Mouse (Mus musculus): ENCODE measurements around the gene Olfr514.

The Olfr514 gene

DNA sequence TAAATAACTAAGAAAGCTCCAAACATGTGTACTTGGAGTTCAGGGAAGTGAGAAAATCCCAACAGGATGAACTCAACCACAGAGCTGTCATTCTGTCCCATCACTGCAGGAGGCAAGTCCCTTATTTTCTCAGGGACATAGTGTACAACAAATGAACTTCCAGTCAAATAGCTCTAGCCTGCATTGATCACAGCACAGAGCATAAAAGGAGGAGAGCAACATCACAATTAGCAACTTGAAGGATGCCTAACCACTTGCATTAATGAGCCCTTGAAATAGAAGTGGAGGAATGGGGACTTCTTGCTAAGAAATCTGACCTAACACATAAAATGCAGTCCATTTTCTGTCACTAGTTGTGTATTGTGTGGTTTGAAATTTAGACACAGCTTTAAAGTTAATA lies at the start of gene Olfr514:
Gene Olfr514, minus strand, starts transcription at position 101 of the 400 bp plus-strand sequence.
- no peak for DNase-seq (ENCODE audit: low spot score in 2 of 2)

DNA sequence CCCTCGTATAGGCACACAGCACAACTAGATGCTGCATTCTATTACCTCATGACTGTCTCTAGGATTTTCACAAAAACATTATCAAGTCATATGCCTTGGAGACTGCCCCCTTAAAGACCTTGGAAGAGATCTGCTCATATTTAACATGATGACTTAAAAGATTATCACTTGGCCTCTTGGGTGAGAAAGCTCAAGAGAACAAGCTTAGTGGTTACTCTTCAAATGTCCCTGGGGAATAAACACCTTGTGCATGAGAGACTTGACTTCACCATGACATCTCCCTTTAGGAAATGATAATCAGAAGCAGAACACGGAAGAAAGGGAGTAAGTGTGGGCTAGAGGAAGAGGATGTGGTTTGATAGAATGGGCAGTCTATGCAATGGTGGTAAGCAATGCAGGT lies 46.5 kb upstream of the Olfr514 start, which contains the start of gene Olfr517:
Gene Olfr517, minus strand, starts transcription at position 101 of the 400 bp plus-strand sequence.
- DNase-seq (ENCODE audit: low spot score in 2 of 2), result no peak

DNA sequence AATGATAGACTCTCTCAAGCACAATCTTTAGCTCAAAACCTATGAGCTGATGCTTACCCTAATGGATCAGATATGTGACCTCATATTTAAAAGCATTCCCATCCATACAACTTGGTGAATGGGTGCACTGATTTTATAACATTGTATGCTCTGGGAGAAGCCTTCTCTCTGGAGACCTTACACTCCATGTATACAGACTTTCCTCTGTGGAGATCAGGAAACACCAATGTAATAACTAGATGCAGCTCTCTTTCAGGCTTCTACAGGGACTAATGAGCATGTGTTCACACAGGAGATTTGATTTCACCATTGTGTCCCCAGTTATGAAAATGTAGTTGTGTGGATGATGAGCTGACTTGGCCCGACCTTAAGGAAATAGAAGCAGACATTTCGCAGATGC lies 24.6 kb upstream of the Olfr514 start, which contains the start of gene Olfr516:
Gene Olfr516, minus strand, starts transcription at position 101 of the 400 bp plus-strand sequence.
- no peak for DNase-seq (ENCODE audit: low spot score in 2 of 2)

DNA sequence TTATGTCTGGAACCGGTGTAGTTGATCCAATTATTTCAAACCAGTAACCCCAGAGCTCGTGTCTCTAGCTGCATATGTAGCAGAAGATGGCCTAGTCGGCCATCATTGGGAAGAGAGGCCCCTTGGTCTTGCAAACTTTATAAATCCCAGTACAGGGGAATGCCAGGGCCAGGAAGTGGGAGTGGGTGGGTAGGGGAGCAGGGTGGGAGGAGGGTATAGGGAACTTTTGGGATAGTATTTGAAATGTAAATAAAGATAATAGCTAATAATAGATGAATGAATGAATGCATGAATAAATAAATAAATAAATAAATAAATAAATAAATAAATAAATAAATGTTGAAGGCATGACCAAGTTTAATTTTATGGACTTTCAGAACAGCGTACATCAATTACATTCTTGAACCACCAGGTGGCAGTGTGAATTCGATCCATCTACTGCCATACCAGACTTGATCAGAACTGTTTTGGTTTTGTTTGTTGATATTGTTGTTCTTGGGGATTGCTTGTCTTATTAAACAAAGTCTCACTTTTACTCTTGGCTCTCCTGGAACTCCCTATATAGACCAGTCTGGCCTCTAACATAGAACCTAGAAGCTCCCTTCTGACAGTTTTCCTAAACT lies 11.1 kb downstream of the Olfr514 start:
- DNase-seq (ENCODE audit: low spot score in 2 of 2), result peak; percentile 6 to 32

DNA sequence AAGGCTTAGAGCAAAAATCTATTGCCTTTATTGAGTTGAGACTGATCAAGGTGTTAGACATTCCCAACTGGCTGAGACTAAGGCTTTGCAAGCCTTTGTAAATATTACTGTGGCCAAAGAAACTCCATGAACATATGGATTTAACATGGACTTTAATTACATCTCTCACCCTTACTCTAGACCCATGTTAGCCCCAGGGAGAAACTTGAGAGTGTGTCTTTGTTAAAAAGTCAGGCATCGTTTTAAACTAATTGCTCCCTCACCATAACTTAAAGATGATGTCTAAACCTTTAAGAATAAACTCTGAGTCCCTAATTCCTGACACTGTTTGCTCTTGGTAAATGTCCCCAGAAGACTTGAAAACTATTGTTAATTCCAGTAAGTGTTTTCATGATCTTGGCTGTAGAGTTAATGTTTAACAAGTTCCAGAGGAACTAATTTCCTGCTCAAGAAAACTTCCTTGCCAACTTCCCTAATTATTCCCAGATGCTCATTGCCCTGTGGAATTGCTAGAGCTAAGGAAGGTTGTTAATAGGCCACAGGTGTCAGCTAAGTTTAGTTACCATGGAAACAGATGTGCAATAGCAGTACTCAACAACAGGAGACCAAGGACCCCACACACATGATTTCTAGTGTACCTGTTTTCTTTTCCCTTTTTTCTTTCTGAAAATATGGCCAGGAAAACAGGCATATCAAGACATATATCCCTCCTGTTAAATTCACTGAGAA lies 28.4 kb downstream of the Olfr514 start:
- no peak for DNase-seq (ENCODE audit: low spot score in 2 of 2)

Data from frontal cortex, postnatal 36 days (tissue).